Mouse (Mus musculus): Measurements from ENCODE around the gene Psmb9. TPM values are rescaled to one million over a fixed set of nuclear protein-coding genes. Genes with fewer than 3 reads are reported as not detected.
"Not testable (repeated sequence)": the region's sequence is repeated elsewhere in the genome, so short reads cannot be mapped to it uniquely, and the experiment has no call there.

Gene Psmb9
- polyA plus RNA-seq, 1 experiment from 2014 or later, result 1.5 TPM

DNA sequence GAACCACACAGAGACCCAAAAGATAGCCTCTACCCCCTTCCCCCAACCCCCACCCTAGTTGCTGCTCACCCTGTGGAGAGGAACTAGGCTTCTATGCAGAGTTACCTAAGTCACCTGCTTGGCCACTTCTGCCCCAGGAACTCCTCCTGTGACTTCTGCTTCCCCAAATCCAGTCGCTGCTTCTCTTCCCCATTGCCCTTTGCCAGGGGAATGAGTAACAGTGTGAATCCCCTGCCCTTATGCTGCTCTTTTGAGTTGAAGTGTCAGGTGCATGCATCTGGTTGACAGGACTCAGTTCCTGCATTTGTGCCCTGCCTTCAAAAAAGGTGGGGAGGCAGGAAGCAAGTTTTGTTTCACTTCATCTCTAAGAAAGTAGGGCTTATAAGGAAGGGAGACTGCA is 13.5 kb downstream of the Psmb9 start:
- peaks cover 14% of the 10 kb centered on the region; the same call in 1 of the 2 replicates for H3K9me3 ChIP-seq
- no peaks in the 10 kb centered on the region for H3K4me1 ChIP-seq
- no peaks in the 10 kb centered on the region for H3K36me3 ChIP-seq
- WGBS, result 73% methylated on average over 1 of the region's 1 CpGs
- no peak overlapping the region for H3K4me3 ChIP-seq
- H3K9ac ChIP-seq (replicated peaks), result no peak overlapping the region
- H3K27me3 ChIP-seq, result peaks cover 14% of the 10 kb centered on the region; the same call in 1 of the 2 replicates
- H3K4me2 ChIP-seq (replicated peaks), result no peak overlapping the region
- no peak for ATAC-seq (ENCODE audit: low FRiP score, low read depth)
- H3K27ac ChIP-seq (replicated peaks), result no peak overlapping the region

DNA sequence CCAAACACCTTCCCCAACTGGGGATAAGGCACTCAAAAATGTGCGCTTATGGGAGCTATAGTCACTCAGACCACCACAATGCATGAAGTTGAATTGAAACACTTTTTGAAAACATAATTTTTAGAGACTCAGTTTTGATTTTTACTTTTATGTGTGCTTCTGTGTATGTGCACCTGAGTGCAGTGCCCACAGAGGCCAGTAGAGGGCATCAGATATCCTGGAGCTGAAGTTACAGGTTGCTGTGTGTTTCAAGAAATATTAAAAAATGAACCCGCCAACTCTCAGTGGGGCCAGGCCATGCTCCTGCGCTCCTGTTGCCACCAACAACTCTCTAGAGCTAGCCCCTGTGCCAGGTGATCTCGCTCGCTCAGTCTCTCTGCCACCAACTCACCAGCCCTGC is 15.0 kb downstream of the Psmb9 start:
- peaks cover 12% of the 10 kb centered on the region; the same call in 1 of the 2 replicates for H3K9me3 ChIP-seq
- no peak overlapping the region for H3K27ac ChIP-seq (replicated peaks)
- H3K27me3 ChIP-seq, result peaks cover 20% of the 10 kb centered on the region; the same call in 1 of the 2 replicates
- no peak overlapping the region for H3K4me2 ChIP-seq (replicated peaks)
- H3K36me3 ChIP-seq, result no peaks in the 10 kb centered on the region
- no peaks in the 10 kb centered on the region for H3K4me1 ChIP-seq
- no peak overlapping the region for H3K4me3 ChIP-seq
- H3K9ac ChIP-seq (replicated peaks), result no peak overlapping the region
- ATAC-seq (ENCODE audit: low FRiP score, low read depth), result no peak
- WGBS, result 93% methylated on average over 5 of the region's 5 CpGs

DNA sequence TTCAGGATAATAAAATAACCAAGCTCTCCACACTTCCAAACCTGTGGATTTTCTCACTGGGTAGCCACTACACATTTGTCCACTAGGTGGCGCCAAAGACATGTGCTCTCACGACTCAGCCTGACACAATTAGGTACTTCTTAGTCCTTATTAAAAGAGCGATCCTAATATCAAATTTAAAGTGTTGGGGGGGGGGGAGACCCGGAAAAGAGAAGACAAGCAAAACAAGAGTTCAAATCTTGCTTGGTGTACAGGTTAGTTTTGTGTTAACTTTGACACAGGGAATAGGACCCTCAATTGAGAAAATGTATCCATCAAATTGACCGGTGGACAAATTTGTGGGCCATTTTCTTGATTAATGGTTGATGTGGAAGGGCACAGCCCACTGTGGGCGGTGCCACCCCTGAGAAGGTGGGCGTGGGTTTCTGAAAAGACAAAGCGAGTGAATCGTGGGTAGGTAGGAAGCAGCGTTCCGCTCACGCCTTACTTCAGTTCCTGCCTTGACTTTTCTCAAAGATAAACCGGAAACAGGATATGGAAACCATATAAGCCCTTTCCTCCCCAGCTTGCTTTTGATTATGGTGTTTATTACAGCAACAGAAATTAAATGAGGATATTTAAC is 16.6 kb downstream of the Psmb9 start:
- no peak overlapping the region for H3K27ac ChIP-seq (replicated peaks)
- no peak overlapping the region for H3K4me3 ChIP-seq
- no peaks in the 10 kb centered on the region for H3K4me1 ChIP-seq
- no peak overlapping the region for H3K9ac ChIP-seq (replicated peaks)
- H3K9me3 ChIP-seq, result peaks cover 8% of the 10 kb centered on the region; the same call in 1 of the 2 replicates
- H3K27me3 ChIP-seq, result peaks cover 20% of the 10 kb centered on the region; the same call in 1 of the 2 replicates
- WGBS, result 46% methylated on average over 13 of the region's 13 CpGs
- H3K36me3 ChIP-seq, result no peaks in the 10 kb centered on the region
- ATAC-seq (ENCODE audit: low FRiP score, low read depth), result no peak
- H3K4me2 ChIP-seq (replicated peaks), result no peak overlapping the region

DNA sequence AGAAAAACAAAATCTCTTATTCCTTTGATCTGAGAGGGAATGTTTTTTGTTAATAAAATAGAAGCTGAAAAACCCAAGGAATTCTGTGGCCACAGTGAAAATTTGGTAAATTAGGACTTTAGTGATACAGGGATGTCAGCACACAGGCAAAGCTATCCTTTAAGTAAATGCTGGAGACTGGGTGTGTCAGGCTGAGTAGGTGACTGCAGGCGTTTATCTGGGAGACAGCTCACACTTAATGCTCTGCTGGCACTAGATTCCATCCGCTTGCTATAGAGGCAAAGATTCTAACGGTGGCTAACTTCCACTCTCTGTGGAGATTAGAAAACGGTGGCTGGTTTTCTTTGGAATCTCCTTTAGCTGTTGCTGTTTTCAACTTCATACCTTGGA is 17.1 kb downstream of the Psmb9 start:
- ATAC-seq (ENCODE audit: low FRiP score, low read depth), result no peak
- Histone ChIP-seq H3K4me1 (no peaks in the 10 kb centered on the region), H3K4me2 (replicated peaks) (no peak overlapping the region), H3K9me3 (peaks cover 10% of the 10 kb centered on the region; the same call in 1 of the 2 replicates), H3K36me3 (no peaks in the 10 kb centered on the region), H3K27ac (replicated peaks) (no peak overlapping the region), H3K9ac (replicated peaks) (no peak overlapping the region), H3K27me3 (peaks cover 20% of the 10 kb centered on the region; the same call in 1 of the 2 replicates), H3K4me3 (no peak overlapping the region)
- 23% methylated on average over 4 of the region's 4 CpGs for WGBS

DNA sequence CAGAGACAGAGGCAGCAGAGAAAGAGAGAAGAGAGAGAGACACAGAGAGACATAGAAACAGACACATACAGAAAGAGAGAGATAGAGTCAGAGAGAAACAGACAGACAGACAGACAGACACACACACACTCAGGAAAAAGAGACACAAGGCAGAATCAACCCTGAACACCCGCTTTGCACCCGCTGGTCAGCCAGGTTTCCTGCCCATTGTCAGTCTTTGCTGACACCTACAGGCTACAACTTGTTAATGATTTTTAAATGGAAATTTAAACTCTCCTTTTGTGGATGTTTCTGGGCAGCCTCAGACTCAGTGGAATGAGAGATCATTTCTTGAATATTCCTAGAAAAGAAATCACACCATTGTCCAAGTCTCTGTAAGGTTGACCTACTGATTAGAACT is 18.3 kb downstream of the Psmb9 start:
- no peaks in the 10 kb centered on the region for H3K36me3 ChIP-seq
- no peak overlapping the region for H3K9ac ChIP-seq (replicated peaks)
- no peak overlapping the region for H3K27ac ChIP-seq (replicated peaks)
- 11% methylated on average over 2 of the region's 2 CpGs for WGBS
- H3K27me3 ChIP-seq, result peaks cover 14% of the 10 kb centered on the region; the same call in 1 of the 2 replicates
- no peaks in the 10 kb centered on the region for H3K4me1 ChIP-seq
- H3K9me3 ChIP-seq, result peaks cover 11% of the 10 kb centered on the region; the same call in 1 of the 2 replicates
- no peak for ATAC-seq (ENCODE audit: low FRiP score, low read depth)
- H3K4me2 ChIP-seq (replicated peaks), result no peak overlapping the region
- H3K4me3 ChIP-seq, result no peak overlapping the region

DNA sequence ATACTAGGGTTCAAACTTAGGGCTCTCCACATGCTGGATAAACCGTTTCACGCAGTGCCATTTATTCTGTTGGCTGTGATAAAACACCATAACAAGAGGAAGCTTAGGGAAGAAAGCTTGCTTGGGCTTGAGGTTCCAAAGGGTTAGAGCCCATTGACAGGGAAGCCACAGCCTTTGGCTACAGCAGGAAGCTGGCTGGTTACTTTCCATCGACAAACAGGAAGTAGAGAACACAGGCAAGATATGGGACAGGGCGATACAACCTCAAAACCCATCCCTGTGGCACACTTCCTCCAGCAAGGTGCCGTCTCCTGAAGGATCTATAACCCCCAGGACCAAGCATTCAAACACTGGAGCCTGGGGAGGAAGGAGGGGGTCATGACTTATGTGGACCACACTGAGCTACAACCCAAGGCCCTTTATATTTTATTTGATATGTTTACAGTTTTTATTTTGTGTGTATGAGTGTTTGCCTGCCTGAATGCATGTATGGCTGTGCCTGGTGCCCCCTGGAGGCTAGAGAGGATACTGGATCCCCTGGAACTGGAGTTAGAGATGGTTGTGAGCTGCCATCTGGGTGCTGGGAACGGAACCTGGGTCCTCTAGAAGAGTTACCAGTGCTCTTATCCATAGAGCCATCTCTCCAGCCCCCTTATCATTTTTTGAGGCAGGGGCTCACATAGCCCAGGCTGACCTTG is 22.4 kb downstream of the Psmb9 start:
- ATAC-seq (ENCODE audit: low FRiP score, low read depth), result no peak
- H3K4me2 ChIP-seq (replicated peaks), result no peak overlapping the region
- H3K9ac ChIP-seq (replicated peaks), result no peak overlapping the region
- no peak overlapping the region for H3K4me3 ChIP-seq
- H3K9me3 ChIP-seq, result 0 out of 2 replicates have a peak, but pooled peaks cover 4% of the 10 kb centered on the region
- peaks cover 13% of the 10 kb centered on the region; the same call in 1 of the 2 replicates for H3K27me3 ChIP-seq
- WGBS, result 86% methylated on average over 6 of the region's 6 CpGs
- H3K36me3 ChIP-seq, result no peaks in the 10 kb centered on the region
- H3K27ac ChIP-seq (replicated peaks), result no peak overlapping the region
- no peaks in the 10 kb centered on the region for H3K4me1 ChIP-seq

DNA sequence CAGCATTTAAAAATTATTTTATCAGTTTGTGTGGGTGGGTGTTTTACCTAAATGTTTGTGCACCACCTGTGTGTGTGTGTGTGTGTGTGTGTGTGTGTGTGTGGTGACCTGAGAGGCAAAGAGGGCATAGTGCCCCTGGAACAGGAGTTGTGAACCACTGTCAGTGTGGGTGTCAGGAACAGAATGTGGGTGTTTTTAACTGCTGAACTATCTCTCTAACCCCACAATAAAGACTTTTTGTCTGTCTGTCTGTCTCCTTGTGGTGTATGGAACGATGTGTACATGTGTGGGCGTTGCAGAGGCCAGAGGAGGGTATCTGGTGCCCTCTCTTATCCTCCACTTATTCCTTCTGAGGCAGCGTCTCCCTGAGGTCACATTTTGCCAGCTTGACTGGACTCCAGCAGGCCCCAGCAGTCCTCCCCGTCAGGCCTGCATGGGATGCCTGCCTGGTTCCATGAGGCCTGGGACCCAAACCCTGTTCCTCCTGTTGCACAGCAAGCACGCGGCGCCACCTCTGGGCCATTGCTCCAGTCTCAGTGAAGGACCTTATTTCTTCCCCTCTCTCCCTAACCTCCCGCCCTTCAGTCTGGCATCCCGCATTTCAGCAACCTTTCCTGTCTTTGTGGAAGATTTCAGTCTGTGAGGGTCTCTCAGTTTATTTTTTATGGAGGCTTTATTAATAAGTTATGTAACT is 23.2 kb downstream of the Psmb9 start:
- Histone ChIP-seq H3K36me3 (no peaks in the 10 kb centered on the region), H3K27me3 (peaks cover 13% of the 10 kb centered on the region; the same call in 1 of the 2 replicates), H3K4me3 (no peak overlapping the region), H3K9ac (replicated peaks) (no peak overlapping the region), H3K4me2 (replicated peaks) (no peak overlapping the region), H3K4me1 (no peaks in the 10 kb centered on the region), H3K27ac (replicated peaks) (no peak overlapping the region), H3K9me3 (0 out of 2 replicates have a peak, but pooled peaks cover 4% of the 10 kb centered on the region)
- WGBS, result 40% methylated on average over 9 of the region's 9 CpGs
- ATAC-seq (ENCODE audit: low FRiP score, low read depth), result no peak

DNA sequence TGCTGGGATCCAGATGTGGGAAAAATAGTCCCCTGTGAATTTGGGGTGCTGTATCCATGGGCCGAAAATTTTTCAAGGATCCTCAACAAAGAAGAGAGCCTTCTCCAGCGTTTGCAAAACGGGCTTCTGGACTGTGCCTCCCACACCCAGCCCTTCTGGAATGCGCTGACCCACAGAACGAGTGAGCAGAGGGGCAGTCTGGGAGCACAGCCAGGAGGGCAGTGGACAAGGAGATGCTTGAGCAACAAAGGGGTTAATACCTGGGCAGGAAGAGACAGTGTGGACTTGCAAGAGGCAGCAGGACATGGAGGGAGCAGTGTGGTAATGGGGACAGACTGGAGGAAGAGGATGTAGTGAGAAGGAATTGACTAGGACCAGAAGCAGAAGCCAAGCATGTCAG is 32.0 kb downstream of the Psmb9 start:
- no peak for ATAC-seq (ENCODE audit: low FRiP score, low read depth)
- WGBS, result 63% methylated on average over 5 of the region's 5 CpGs
- Histone ChIP-seq H3K9me3 (no peaks in the 10 kb centered on the region), H3K4me3 (no peak overlapping the region), H3K4me2 (replicated peaks) (no peak overlapping the region), H3K27me3 (0 out of 2 replicates have a peak, but pooled peaks cover 6% of the 10 kb centered on the region), H3K36me3 (no peaks in the 10 kb centered on the region), H3K4me1 (no peaks in the 10 kb centered on the region), H3K9ac (replicated peaks) (no peak overlapping the region), H3K27ac (replicated peaks) (no peak overlapping the region)

DNA sequence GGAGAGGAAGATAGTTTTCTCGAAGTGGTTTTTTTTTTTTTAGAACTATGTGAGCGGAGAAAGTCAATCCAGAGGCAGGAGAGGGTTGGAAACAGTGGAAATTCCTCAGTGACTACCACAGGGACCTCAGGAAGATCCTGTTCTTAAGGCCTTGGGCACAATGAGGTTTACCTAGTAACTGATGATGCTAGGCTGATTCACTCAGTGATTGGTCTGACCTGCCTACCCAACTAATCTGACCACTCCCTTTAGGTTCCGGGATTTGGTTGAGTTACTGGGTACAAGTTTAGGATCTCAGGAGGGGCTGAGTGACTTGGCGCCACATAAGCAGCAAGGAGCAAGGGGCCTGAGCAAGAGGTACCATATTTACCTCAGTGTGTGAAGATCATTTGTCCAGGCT is 34.6 kb downstream of the Psmb9 start, which contains the start of gene H2-DMb1:
TSS of gene H2-DMb1 (plus strand) at position 150 of the 400 bp plus-strand sequence.
- Histone ChIP-seq H3K4me1 (no peaks in the 10 kb centered on the region), H3K36me3 (no peaks in the 10 kb centered on the region), H3K4me2 (replicated peaks) (no peak within 1 kb of the TSS), H3K9ac (replicated peaks) (no peak within 1 kb of the TSS), H3K27ac (replicated peaks) (no peak within 1 kb of the TSS), H3K27me3 (0 out of 2 replicates have a peak, but pooled peaks cover 3% of the 10 kb centered on the region), H3K9me3 (no peaks in the 10 kb centered on the region), H3K4me3 (no peak within 1 kb of the TSS)
- WGBS, result 67% methylated on average over 4 of the region's 4 CpGs
- ATAC-seq (ENCODE audit: low FRiP score, low read depth), result no peak

DNA sequence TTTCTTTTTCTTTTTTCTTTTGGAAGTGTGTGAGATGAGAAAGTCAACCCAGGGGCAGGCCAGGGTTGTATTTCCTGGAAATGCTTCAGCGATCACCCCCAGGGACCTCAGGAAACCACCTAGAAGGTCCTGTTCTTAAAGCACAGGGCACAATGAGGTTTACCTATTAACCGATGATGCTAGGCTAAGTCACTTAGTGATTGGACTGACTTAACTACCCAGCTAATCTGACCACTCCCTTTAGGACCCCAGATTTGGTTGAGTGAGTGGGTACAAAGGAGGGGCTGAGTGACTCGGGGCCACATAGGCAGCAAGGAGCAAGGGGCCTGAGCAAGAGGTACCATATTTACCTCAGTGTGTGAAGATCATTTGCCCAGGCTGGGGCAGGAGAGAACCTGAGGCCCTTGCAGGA is 42.6 kb downstream of the Psmb9 start:
- Histone ChIP-seq H3K9me3 (no peaks in the 10 kb centered on the region), H3K27ac (replicated peaks) (no peak overlapping the region), H3K27me3 (peaks cover 23% of the 10 kb centered on the region), H3K36me3 (no peaks in the 10 kb centered on the region), H3K4me3 (no peak overlapping the region), H3K4me1 (0 out of 2 replicates have a peak, but pooled peaks cover 3% of the 10 kb centered on the region), H3K4me2 (replicated peaks) (no peak overlapping the region), H3K9ac (replicated peaks) (no peak overlapping the region)
- ATAC-seq (ENCODE audit: low FRiP score, low read depth), result no peak
- 81% methylated on average over 3 of the region's 3 CpGs for WGBS

DNA sequence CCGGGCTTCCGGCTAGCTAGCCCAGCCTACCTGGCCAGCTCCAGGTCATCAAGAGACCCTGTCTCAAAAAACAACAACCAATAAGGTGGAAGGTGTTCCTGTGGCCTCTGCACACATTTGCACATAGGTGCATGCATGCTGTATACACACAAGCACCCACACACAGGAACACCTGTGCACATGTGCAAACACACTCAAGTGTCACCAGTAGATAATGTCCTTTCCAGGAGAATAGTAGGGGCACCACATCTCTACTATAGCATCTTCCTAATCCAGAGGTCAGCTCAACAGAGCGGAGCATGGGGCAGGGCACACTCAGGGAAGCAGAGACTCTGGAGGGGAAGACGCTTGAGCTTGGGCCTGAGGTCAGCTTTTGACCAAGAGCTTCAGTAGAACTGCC is 43.3 kb downstream of the Psmb9 start:
- H3K4me2 ChIP-seq (replicated peaks); H3K27ac ChIP-seq (replicated peaks); H3K4me3 ChIP-seq; H3K9ac ChIP-seq (replicated peaks); ATAC-seq (ENCODE audit: low FRiP score, low read depth); H3K9me3 ChIP-seq; H3K36me3 ChIP-seq; H3K4me1 ChIP-seq: not testable (repeated sequence)
- 93% methylated on average over 4 of the region's 4 CpGs for WGBS
- H3K27me3 ChIP-seq, result peaks cover 30% of the 10 kb centered on the region

DNA sequence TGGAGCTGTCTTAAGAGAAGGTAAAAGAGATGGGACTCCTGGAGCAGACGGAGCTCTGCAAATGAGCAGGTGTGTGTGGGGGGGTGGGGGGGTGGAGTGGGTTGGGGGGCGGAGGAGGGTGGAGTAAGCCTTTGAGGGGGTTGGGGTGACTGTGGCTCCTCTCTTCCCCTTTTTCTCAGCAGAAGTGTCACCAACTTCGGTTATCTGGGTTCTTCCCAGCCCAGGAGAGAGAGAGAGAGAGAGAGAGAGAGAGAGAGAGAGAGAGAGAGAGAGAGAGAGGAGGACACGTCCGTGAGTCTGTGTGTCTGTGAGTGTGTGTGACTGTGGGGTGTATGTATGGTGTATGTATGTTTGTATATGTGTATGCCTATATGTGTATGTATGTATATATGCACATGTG is 44.1 kb downstream of the Psmb9 start:
- Histone ChIP-seq H3K27me3 (peaks cover 37% of the 10 kb centered on the region), H3K9me3 (no peaks in the 10 kb centered on the region), H3K4me2 (replicated peaks) (no peak overlapping the region), H3K9ac (replicated peaks) (no peak overlapping the region), H3K4me1 (peaks cover 15% of the 10 kb centered on the region), H3K27ac (replicated peaks) (no peak overlapping the region), H3K36me3 (no peaks in the 10 kb centered on the region), H3K4me3 (no peak overlapping the region)
- 60% methylated on average over 4 of the region's 5 CpGs for WGBS
- ATAC-seq (ENCODE audit: low FRiP score, low read depth), result no peak

All from midbrain, embryonic 12.5 days (tissue).